23 mouse cellular contexts compared by ENCODE assay signal in genomic region chr7:73498200-73498599, GRCm38 (mm10). TPM values are rescaled to one million over a fixed set of nuclear protein-coding genes. Genes with fewer than 3 reads are reported as not detected.
DNase-seq lines count a peak whose midpoint lies in the region; ATAC-seq and TF ChIP-seq lines count a peak whose summit lies in the region.
"Had no signal": no experiment of that assay in that cellular context is flagged by ENCODE, and none has a peak within 500 bp of the region (broad histone marks: within the 10 kb centered on the region; RNA-seq: fewer than 3 reads in every experiment).

No protein-coding gene starts in this region.

- H3K9ac ChIP-seq in kidney, embryonic 14.5 days (ENCODE audit: low read depth, low read length), result no peak overlapping the region
- H3K9ac ChIP-seq in liver, adult 2 months (ENCODE audit: low read depth, low read length), result no peak overlapping the region
- no peak overlapping the region for H3K9ac ChIP-seq in liver, embryonic 12.5 days

- H3K27me3 ChIP-seq in kidney, adult 2 months (replicated peaks; ENCODE audit: control insufficient read depth, insufficient read depth, low read length), result no peaks in the 10 kb centered on the region
- H3K27me3 ChIP-seq in kidney, embryonic 14.5 days (ENCODE audit: control insufficient read depth, insufficient read depth, low read length), result no peaks in the 10 kb centered on the region
- no peaks in the 10 kb centered on the region for H3K27me3 ChIP-seq in liver, adult 2 months (ENCODE audit: control insufficient read depth, insufficient read depth, low read length)
- H3K27me3 ChIP-seq in liver, embryonic 12.5 days (replicated peaks), result no peaks in the 10 kb centered on the region
- H3K27me3 ChIP-seq: CH12.LX, Patski had no signal

- peaks cover 4% of the 10 kb centered on the region; the same call in 1 of the 2 replicates for H3K4me1 ChIP-seq in kidney, adult 2 months (ENCODE audit: control insufficient read depth, insufficient read depth, low read length)
- H3K4me1 ChIP-seq in kidney, embryonic 14.5 days (ENCODE audit: control insufficient read depth, insufficient read depth, low read length), result no peaks in the 10 kb centered on the region
- H3K4me1 ChIP-seq in liver, adult 2 months (ENCODE audit: control insufficient read depth, insufficient read depth, low read length), result peaks cover 2% of the 10 kb centered on the region; the same call in 1 of the 2 replicates
- H3K4me1 ChIP-seq in liver, embryonic 12.5 days, result no peaks in the 10 kb centered on the region
- H3K4me1 ChIP-seq in brown adipose tissue, adult 24 weeks (ENCODE audit: control insufficient read depth, insufficient read depth, insufficient read length, low read length), result peaks cover 8% of the 10 kb centered on the region; the same call in 1 of the 2 replicates

- TF ChIP-seq POLR2A in kidney, adult 2 months (IDR thresholded peaks at IDR 0.05; ENCODE audit: low read depth, low read length), result no peak
- 0 out of 2 replicates have a peak, but pooled peaks have one; percentile 4 for TF ChIP-seq POLR2A in liver, adult 2 months (IDR thresholded peaks at IDR 0.05; ENCODE audit: extremely low read depth, insufficient read depth, low read length)

- peaks cover 44% of the 10 kb centered on the region for H3K36me3 ChIP-seq in kidney, adult 2 months (ENCODE audit: control insufficient read depth, insufficient read depth, low read length)
- peaks cover 85% of the 10 kb centered on the region for H3K36me3 ChIP-seq in kidney, embryonic 14.5 days (ENCODE audit: control insufficient read depth, insufficient read depth, low read length)
- H3K36me3 ChIP-seq in liver, adult 2 months (ENCODE audit: control insufficient read depth, insufficient read depth, low read length), result peaks cover 78% of the 10 kb centered on the region
- H3K36me3 ChIP-seq in liver, embryonic 12.5 days, result peaks cover 98% of the 10 kb centered on the region

- no peaks in the 10 kb centered on the region for H3K9me3 ChIP-seq in kidney, embryonic 14.5 days (ENCODE audit: control insufficient read depth, low read length)
- H3K9me3 ChIP-seq in liver, embryonic 12.5 days (replicated peaks), result no peaks in the 10 kb centered on the region
- H3K9me3 ChIP-seq: G1E had no signal

- H3K27ac ChIP-seq in kidney, adult 2 months (ENCODE audit: insufficient read depth, low read depth, low read length), result no peak overlapping the region
- no peak overlapping the region for H3K27ac ChIP-seq in kidney, embryonic 14.5 days (ENCODE audit: low read depth, low read length)
- no peak overlapping the region for H3K27ac ChIP-seq in liver, adult 2 months (replicated peaks; ENCODE audit: insufficient read depth, low read depth, low read length)
- no peak overlapping the region for H3K27ac ChIP-seq in liver, embryonic 12.5 days
- peak overlapping the region; percentile 29 for H3K27ac ChIP-seq in brown adipose tissue, adult 24 weeks (replicated peaks; ENCODE audit: low read depth, low read length)

- no peak overlapping the region for H3K4me3 ChIP-seq in kidney, adult 2 months (ENCODE audit: insufficient read depth, low read depth, low read length)
- no peak overlapping the region for H3K4me3 ChIP-seq in kidney, embryonic 14.5 days (ENCODE audit: low read length)
- no peak overlapping the region for H3K4me3 ChIP-seq in liver, adult 2 months (ENCODE audit: insufficient read depth, low read depth, low read length)
- no peak overlapping the region for H3K4me3 ChIP-seq in liver, embryonic 12.5 days
- no peak overlapping the region for H3K4me3 ChIP-seq in brown adipose tissue, adult 24 weeks (ENCODE audit: insufficient read depth, low read depth, low read length)

- H3K79me2 ChIP-seq in liver, adult 2 months (ENCODE audit: control insufficient read depth, insufficient read depth, low read length), result no peaks in the 10 kb centered on the region

- ATAC-seq in kidney, embryonic 14.5 days (ENCODE audit: low FRiP score, low TSS enrichment), result no peak
- ATAC-seq in liver, embryonic 12.5 days, result no peak
- ATAC-seq: activated CD4-positive, CD25-positive, alpha-beta regulatory T cell, adult 4 months; CD4-positive, CD25-positive, alpha-beta regulatory T cell, adult 4 months; Patski had no signal

- no peak overlapping the region for H3K4me2 ChIP-seq in kidney, embryonic 14.5 days (replicated peaks; ENCODE audit: low read depth, low read length)
- H3K4me2 ChIP-seq in liver, embryonic 12.5 days, result no peak overlapping the region

- DNase-seq in heart, adult 11 months, result peak; percentile 91
- no peak for DNase-seq in heart, adult 18-20 months
- DNase-seq in kidney, adult 2 months, result peak; percentile 33
- DNase-seq in liver, adult 2 months (ENCODE audit: extremely low read depth, low read depth, low spot score), result no peak
- DNase-seq in left cerebral cortex, adult 11 months (ENCODE audit: low spot score), result no peak
- DNase-seq: adrenal gland, adult 2 months; adrenal gland, adult 8-10 months; adrenal gland, postnatal 10 days; adrenal gland, postnatal 14 days; adrenal gland, postnatal 25 days; adrenal gland, postnatal 36 days; B cell, adult 2 months; cerebellum, adult 11 months; cerebellum, adult 11-12 months; cerebellum, adult 18-20 months had no signal

- TF ChIP-seq CTCF in kidney, adult 2 months (conservative IDR thresholded peaks at IDR 0.05; ENCODE audit: insufficient read depth, insufficient read length, low read depth, low read length), result no peak
- TF ChIP-seq CTCF in liver, adult 2 months (IDR thresholded peaks at IDR 0.05; ENCODE audit: low read depth, low read length), result no peak

- WGBS in kidney, adult 2 months, result 65% methylated on average over 2 of the region's 2 CpGs
- 89% methylated on average over 2 of the region's 2 CpGs for WGBS in kidney, embryonic 14.5 days
- 77% methylated on average over 2 of the region's 2 CpGs for WGBS in liver, adult 2 months
- WGBS in liver, embryonic 12.5 days (ENCODE audit: insufficient replicate concordance), result 85% methylated on average over 2 of the region's 2 CpGs

RNA-seq across cellular contexts. Expression of gene Chd2, which starts 43.4 kb away (rescaled TPM):
- 10 to 100 TPM; 28.2 to 38.8 TPM for total RNA-seq in heart, adult 18-20 months (2021)
- polyA plus RNA-seq in kidney, adult 2 months (2012; rRNA removed), result 33.9 and 36.9 TPM in 2 replicates
- polyA plus RNA-seq in kidney, embryonic 14.5 days (2014; fragmentation: Nextera tagmentation; extraction: Ambion mirVana), result 43.7 and 70.9 TPM in 2 replicates
- 40.0 and 42.0 TPM in 2 replicates for total RNA-seq in liver, adult 2 months (2014; rRNA removed)
- 16.9 and 20.1 TPM in 2 replicates for polyA plus RNA-seq in liver, adult 2 months (2012; rRNA removed)
- 26.2 and 28.9 TPM in 2 replicates for polyA plus RNA-seq in liver, embryonic 12.5 days (2016; fragmentation: Nextera tagmentation; extraction: Ambion mirVana)
- 22.6 and 29.2 TPM in 2 replicates for polyA plus RNA-seq in brown adipose tissue, adult 24 weeks (2012; ENCODE audit: insufficient read depth, insufficient read length, missing spikeins)

Comparison
In these comparisons a context has a peak if more than half of its experiments do, and no peak if none do; other contexts are left out.
1. DNase-seq: peak in heart, adult 11 months (single experiment) and kidney, adult 2 months (single experiment); none in heart, adult 18-20 months (0 of 2), liver, adult 2 months (single experiment) and left cerebral cortex, adult 11 months (single experiment).